In genomic region chr3:89390699-89391662, GRCm38 (mm10) we compare ENCODE assay signal across 8 mouse cellular contexts. TPM values are rescaled to one million over a fixed set of nuclear protein-coding genes. Genes with fewer than 3 reads are reported as not detected.
A peak's percentile ranks its signal among the peaks of the same experiment; 100 is the strongest.
DNase-seq lines count a peak whose midpoint lies in the region; ATAC-seq and TF ChIP-seq lines count a peak whose summit lies in the region.

No protein-coding gene starts in this region.

- ATAC-seq in heart, embryonic 15.5 days (replicated peaks; ENCODE audit: insufficient number of reproducible peaks, insufficient read depth, low FRiP score, low read depth): no peak
- no peak for ATAC-seq in limb, embryonic 14.5 days (ENCODE audit: low FRiP score, low read depth)

- H3K9ac ChIP-seq in heart, embryonic 15.5 days: peak overlapping the region; percentile 68
- 0 out of 2 replicates have a peak overlapping the region, but pooled peaks have one; percentile 55 for H3K9ac ChIP-seq in limb, embryonic 14.5 days (ENCODE audit: low read depth, low read length, severe bottlenecking)

- H3K4me3 ChIP-seq in heart, embryonic 15.5 days: peak overlapping the region; percentile 73
- H3K4me3 ChIP-seq in limb, embryonic 14.5 days (replicated peaks; ENCODE audit: low read length): peak overlapping the region; percentile 37

- peaks cover 48% of the 10 kb centered on the region for H3K4me1 ChIP-seq in heart, embryonic 15.5 days (replicated peaks)
- peaks cover 28% of the 10 kb centered on the region for H3K4me1 ChIP-seq in limb, embryonic 14.5 days (ENCODE audit: control insufficient read depth, insufficient read depth, low read length)

- TF ChIP-seq POLR2A in limb, embryonic 14.5 days (IDR thresholded peaks at IDR 0.05; ENCODE audit: borderline replicate concordance, extremely low read depth, insufficient read depth, insufficient read length): no peak

- peak overlapping the region; percentile 80 for H3K27ac ChIP-seq in heart, embryonic 15.5 days
- no peak overlapping the region for H3K27ac ChIP-seq in limb, embryonic 14.5 days (replicated peaks; ENCODE audit: low read depth, low read length)

- no peaks in the 10 kb centered on the region for H3K27me3 ChIP-seq in heart, embryonic 15.5 days
- peaks cover 6% of the 10 kb centered on the region; the same call in 1 of the 2 replicates for H3K27me3 ChIP-seq in limb, embryonic 14.5 days (ENCODE audit: control insufficient read depth, insufficient read depth, low read length)

- 12% methylated on average over 19 of the region's 19 CpGs for WGBS in heart, embryonic 15.5 days
- WGBS in limb, embryonic 14.5 days: 14% methylated on average over 19 of the region's 19 CpGs

- DNase-seq in spleen, adult 18-20 months: peak; percentile 59 to 60
- no peak for DNase-seq in spleen, postnatal 14 days (ENCODE audit: low spot score in 2 of 2)
- peak; percentile 53 for DNase-seq in cerebellum, adult 8-10 months
- DNase-seq in limb, embryonic 14.5 days (ENCODE audit: low spot score): no peak
- DNase-seq in retina, postnatal 1 day: peak; percentile 59
- no peak for DNase-seq in right cerebral cortex, adult 18-20 months
- DNase-seq in embryo, embryonic 11 days: no peak

- no peaks in the 10 kb centered on the region for H3K36me3 ChIP-seq in heart, embryonic 15.5 days
- H3K36me3 ChIP-seq in limb, embryonic 14.5 days (ENCODE audit: control insufficient read depth, insufficient read depth, low read length): no peaks in the 10 kb centered on the region

- peak overlapping the region; percentile 96 for H3K4me2 ChIP-seq in heart, embryonic 15.5 days
- peak overlapping the region; percentile 99 for H3K4me2 ChIP-seq in limb, embryonic 14.5 days (replicated peaks; ENCODE audit: low read depth, low read length, severe bottlenecking)

- H3K9me3 ChIP-seq in heart, embryonic 15.5 days (replicated peaks): no peaks in the 10 kb centered on the region
- H3K9me3 ChIP-seq in limb, embryonic 14.5 days (ENCODE audit: control insufficient read depth, low read length): no peaks in the 10 kb centered on the region

RNA-seq across cellular contexts. Expression of gene Zbtb7b, which starts 3.6 kb away (rescaled TPM):
- 2.3 and 3.0 TPM in 2 replicates for polyA plus RNA-seq in heart, embryonic 15.5 days (2015; fragmentation: Nextera tagmentation; extraction: Ambion mirVana)
- polyA plus RNA-seq in limb, embryonic 14.5 days (2012; rRNA removed): 13.4 and 14.7 TPM in 2 replicates
- polyA plus RNA-seq in limb, embryonic 14.5 days (2014; fragmentation: Nextera tagmentation; extraction: Ambion mirVana): 2.7 and 3.4 TPM in 2 replicates

RNA-seq across cellular contexts. Expression of gene Lenep, which starts 11.6 kb away (rescaled TPM):
- polyA plus RNA-seq in heart, embryonic 15.5 days (2015; fragmentation: Nextera tagmentation; extraction: Ambion mirVana): 1.7 TPM in 1 of 2 replicates, not detected in the other
- polyA plus RNA-seq in limb, embryonic 14.5 days (2012; rRNA removed): 2.4 and 2.8 TPM in 2 replicates
- not detected in 2 replicates for polyA plus RNA-seq in limb, embryonic 14.5 days (2014; fragmentation: Nextera tagmentation; extraction: Ambion mirVana)

RNA-seq across cellular contexts. Expression of gene Flad1, which starts 20.7 kb away (rescaled TPM):
- 34.0 and 35.1 TPM in 2 replicates for polyA plus RNA-seq in heart, embryonic 15.5 days (2015; fragmentation: Nextera tagmentation; extraction: Ambion mirVana)
- polyA plus RNA-seq in limb, embryonic 14.5 days (2012; rRNA removed): 32.8 and 36.0 TPM in 2 replicates
- 26.8 and 27.1 TPM in 2 replicates for polyA plus RNA-seq in limb, embryonic 14.5 days (2014; fragmentation: Nextera tagmentation; extraction: Ambion mirVana)

RNA-seq across cellular contexts. Expression of gene Dcst1, which starts 25.9 kb away (rescaled TPM):
- 0.06 and 0.18 TPM in 2 replicates for polyA plus RNA-seq in heart, embryonic 15.5 days (2015; fragmentation: Nextera tagmentation; extraction: Ambion mirVana)
- polyA plus RNA-seq in limb, embryonic 14.5 days (2012; rRNA removed): 0.11 and 0.17 TPM in 2 replicates
- polyA plus RNA-seq in limb, embryonic 14.5 days (2014; fragmentation: Nextera tagmentation; extraction: Ambion mirVana): 0.17 and 0.18 TPM in 2 replicates

RNA-seq across cellular contexts. Expression of gene Cks1b, which starts 27.2 kb away (rescaled TPM):
- polyA plus RNA-seq in heart, embryonic 15.5 days (2015; fragmentation: Nextera tagmentation; extraction: Ambion mirVana): 266 and 291 TPM in 2 replicates
- polyA plus RNA-seq in limb, embryonic 14.5 days (2012; rRNA removed): 247 and 268 TPM in 2 replicates
- 473 and 476 TPM in 2 replicates for polyA plus RNA-seq in limb, embryonic 14.5 days (2014; fragmentation: Nextera tagmentation; extraction: Ambion mirVana)

Comparison
In these comparisons a context has a peak if more than half of its experiments do, and no peak if none do; other contexts are left out.
1. DNase-seq: peak in spleen, adult 18-20 months (2 of 2), cerebellum, adult 8-10 months (single experiment) and retina, postnatal 1 day (single experiment); none in spleen, postnatal 14 days (0 of 2), limb, embryonic 14.5 days (single experiment), right cerebral cortex, adult 18-20 months (single experiment) and embryo, embryonic 11 days (single experiment).